In genomic region chr4:43968650-43969049, GRCm38 (mm10) we compare ENCODE assay signal across 9 mouse cellular contexts. TPM values are rescaled to one million over a fixed set of nuclear protein-coding genes. Genes with fewer than 3 reads are reported as not detected.
DNase-seq lines count a peak whose midpoint lies in the region; ATAC-seq and TF ChIP-seq lines count a peak whose summit lies in the region.
"Had no signal": no experiment of that assay in that cellular context is flagged by ENCODE, and none has a peak within 500 bp of the region (broad histone marks: within the 10 kb centered on the region; RNA-seq: fewer than 3 reads in every experiment).

No protein-coding gene starts in this region.

- no peak for TF ChIP-seq CTCF in cerebellum, adult 2 months (IDR thresholded peaks at IDR 0.05; ENCODE audit: borderline replicate concordance, insufficient read depth, low read depth, low read length)

- H3K4me3 ChIP-seq in neural tube, embryonic 13.5 days, result no peak overlapping the region
- no peak overlapping the region for H3K4me3 ChIP-seq in neural tube, embryonic 15.5 days (replicated peaks)
- no peak overlapping the region for H3K4me3 ChIP-seq in cerebellum, adult 2 months (replicated peaks; ENCODE audit: insufficient read depth, low read depth, low read length)
- no peak overlapping the region for H3K4me3 ChIP-seq in kidney, embryonic 16.5 days (ENCODE audit: low read length)

- peak overlapping the region; percentile 48 for H3K9ac ChIP-seq in neural tube, embryonic 13.5 days
- H3K9ac ChIP-seq in neural tube, embryonic 15.5 days (replicated peaks), result no peak overlapping the region
- 0 out of 2 replicates have a peak overlapping the region, but pooled peaks have one; percentile 3 for H3K9ac ChIP-seq in kidney, embryonic 16.5 days (replicated peaks; ENCODE audit: low read length)

- H3K4me1 ChIP-seq in neural tube, embryonic 13.5 days (replicated peaks), result peaks cover 43% of the 10 kb centered on the region
- H3K4me1 ChIP-seq in neural tube, embryonic 15.5 days, result peaks cover 35% of the 10 kb centered on the region
- H3K4me1 ChIP-seq in cerebellum, adult 2 months (ENCODE audit: control insufficient read depth, insufficient read depth, low read length), result no peaks in the 10 kb centered on the region
- peaks cover 40% of the 10 kb centered on the region for H3K4me1 ChIP-seq in kidney, embryonic 16.5 days (ENCODE audit: insufficient read depth, low read length)

- no peaks in the 10 kb centered on the region for H3K27me3 ChIP-seq in neural tube, embryonic 13.5 days
- H3K27me3 ChIP-seq in neural tube, embryonic 15.5 days (replicated peaks), result no peaks in the 10 kb centered on the region
- H3K27me3 ChIP-seq in cerebellum, adult 2 months (ENCODE audit: control insufficient read depth, insufficient read depth, low read length), result no peaks in the 10 kb centered on the region
- H3K27me3 ChIP-seq in kidney, embryonic 16.5 days (ENCODE audit: insufficient read depth, low read length), result no peaks in the 10 kb centered on the region

- H3K36me3 ChIP-seq in neural tube, embryonic 13.5 days, result peaks cover 3% of the 10 kb centered on the region; the same call in 1 of the 2 replicates
- peaks cover 6% of the 10 kb centered on the region for H3K36me3 ChIP-seq in neural tube, embryonic 15.5 days
- no peaks in the 10 kb centered on the region for H3K36me3 ChIP-seq in kidney, embryonic 16.5 days (ENCODE audit: insufficient read depth, low read length)

- DNase-seq in cerebellum, adult 2 months, result peak; percentile 55 to 68
- peak; percentile 60 to 73 for DNase-seq in heart, adult 9 months (ENCODE audit: low spot score in 2 of 2)
- DNase-seq in ovary, adult 18-20 months (ENCODE audit: low spot score), result peak; percentile 62
- DNase-seq in retina, postnatal 1 day, result no peak

- no peak for ATAC-seq in neural tube, embryonic 13.5 days (ENCODE audit: low read depth)
- ATAC-seq in neural tube, embryonic 15.5 days (ENCODE audit: low FRiP score), result no peak
- ATAC-seq in kidney, embryonic 16.5 days (ENCODE audit: low FRiP score, low TSS enrichment), result no peak; the same call in 1 of the 2 replicates
- ATAC-seq in erythroid progenitor cell, adult 5-6 weeks (replicated peaks; ENCODE audit: low FRiP score, poor library complexity, severe bottlenecking), result no peak

- 54% methylated on average over 13 of the region's 13 CpGs for WGBS in neural tube, embryonic 13.5 days
- WGBS in neural tube, embryonic 15.5 days, result 51% methylated on average over 13 of the region's 13 CpGs
- 73% methylated on average over 13 of the region's 13 CpGs for WGBS in cerebellum, adult 2 months
- WGBS in kidney, embryonic 16.5 days, result 43% methylated on average over 13 of the region's 13 CpGs

- TF ChIP-seq POLR2A in cerebellum, adult 2 months (IDR thresholded peaks at IDR 0.05; ENCODE audit: borderline replicate concordance, insufficient read depth, low read length), result no peak

- 0 out of 2 replicates have a peak overlapping the region, but pooled peaks have one; percentile 13 for H3K27ac ChIP-seq in neural tube, embryonic 13.5 days (replicated peaks)
- no peak overlapping the region for H3K27ac ChIP-seq in neural tube, embryonic 15.5 days (replicated peaks)
- no peak overlapping the region for H3K27ac ChIP-seq in cerebellum, adult 2 months (ENCODE audit: insufficient read depth, low read length)
- peak overlapping the region; percentile 26; the same call in 1 of the 2 replicates for H3K27ac ChIP-seq in kidney, embryonic 16.5 days (ENCODE audit: low read length)

- H3K4me2 ChIP-seq in neural tube, embryonic 13.5 days, result no peak overlapping the region
- no peak overlapping the region for H3K4me2 ChIP-seq in neural tube, embryonic 15.5 days
- H3K4me2 ChIP-seq in kidney, embryonic 16.5 days (replicated peaks; ENCODE audit: low read depth, low read length), result no peak overlapping the region

- H3K9me3 ChIP-seq in neural tube, embryonic 13.5 days, result no peaks in the 10 kb centered on the region
- H3K9me3 ChIP-seq in neural tube, embryonic 15.5 days (replicated peaks), result no peaks in the 10 kb centered on the region
- no peaks in the 10 kb centered on the region for H3K9me3 ChIP-seq in kidney, embryonic 16.5 days (ENCODE audit: low read length)

RNA-seq across cellular contexts. Expression of gene Glipr2, which starts 11.4 kb away (rescaled TPM):
- 70.9 and 81.6 TPM in 2 replicates for polyA plus RNA-seq in neural tube, embryonic 13.5 days (2015; fragmentation: Nextera tagmentation; extraction: Ambion mirVana)
- polyA plus RNA-seq in neural tube, embryonic 15.5 days (2015; fragmentation: Nextera tagmentation; extraction: Ambion mirVana), result 42.3 and 51.4 TPM in 2 replicates
- polyA plus RNA-seq in cerebellum, adult 2 months (2012; rRNA removed), result 6.8 and 7.4 TPM in 2 replicates
- polyA plus RNA-seq in kidney, embryonic 16.5 days (2015; fragmentation: Nextera tagmentation; extraction: Ambion mirVana), result 82.1 and 86.3 TPM in 2 replicates
- 9.6 and 20.2 TPM in 2 replicates for total RNA-seq in erythroid progenitor cell, adult 5-6 weeks (2015; ENCODE audit: low replicate concordance)
- total RNA-seq in erythroid progenitor cell, adult 5-6 weeks (2017; ENCODE audit: low replicate concordance), result 10.7 and 16.8 TPM in 2 replicates

RNA-seq across cellular contexts. Expression of gene Ccin, which starts 14.6 kb away (rescaled TPM):
- polyA plus RNA-seq in neural tube, embryonic 13.5 days (2015; fragmentation: Nextera tagmentation; extraction: Ambion mirVana), result not detected in 2 replicates
- polyA plus RNA-seq in neural tube, embryonic 15.5 days (2015; fragmentation: Nextera tagmentation; extraction: Ambion mirVana), result not detected in 2 replicates
- polyA plus RNA-seq in cerebellum, adult 2 months (2012; rRNA removed), result not detected in 2 replicates
- not detected in 2 replicates for polyA plus RNA-seq in kidney, embryonic 16.5 days (2015; fragmentation: Nextera tagmentation; extraction: Ambion mirVana)
- not detected in 2 replicates for total RNA-seq in erythroid progenitor cell, adult 5-6 weeks (2015; ENCODE audit: low replicate concordance)
- not detected in 2 replicates for total RNA-seq in erythroid progenitor cell, adult 5-6 weeks (2017; ENCODE audit: low replicate concordance)
- total RNA-seq: left cerebral cortex, adult 8-10 months had no signal

RNA-seq across cellular contexts. Expression of gene Clta, which starts 35.6 kb away (rescaled TPM):
- 346 and 355 TPM in 2 replicates for polyA plus RNA-seq in neural tube, embryonic 13.5 days (2015; fragmentation: Nextera tagmentation; extraction: Ambion mirVana)
- polyA plus RNA-seq in neural tube, embryonic 15.5 days (2015; fragmentation: Nextera tagmentation; extraction: Ambion mirVana), result 342 and 381 TPM in 2 replicates
- 459 and 486 TPM in 2 replicates for polyA plus RNA-seq in cerebellum, adult 2 months (2012; rRNA removed)
- 225 and 232 TPM in 2 replicates for polyA plus RNA-seq in kidney, embryonic 16.5 days (2015; fragmentation: Nextera tagmentation; extraction: Ambion mirVana)
- 151 and 166 TPM in 2 replicates for total RNA-seq in erythroid progenitor cell, adult 5-6 weeks (2015; ENCODE audit: low replicate concordance)
- 108 and 147 TPM in 2 replicates for total RNA-seq in erythroid progenitor cell, adult 5-6 weeks (2017; ENCODE audit: low replicate concordance)

Comparison
In these comparisons a context has a peak if more than half of its experiments do, and no peak if none do; other contexts are left out.
1. H3K27ac ChIP-seq: peak in neural tube, embryonic 13.5 days (single experiment) and kidney, embryonic 16.5 days (single experiment); none in neural tube, embryonic 15.5 days (single experiment) and cerebellum, adult 2 months (single experiment).